Mouse (Mus musculus): ENCODE measurements at regions not wholly inside any gene's neighbourhood (a gene's known extent, or its start where the extent isn't known, plus 50 kb on each side); places are given as distances from the start of the nearest gene placed in this dataset.

DNA sequence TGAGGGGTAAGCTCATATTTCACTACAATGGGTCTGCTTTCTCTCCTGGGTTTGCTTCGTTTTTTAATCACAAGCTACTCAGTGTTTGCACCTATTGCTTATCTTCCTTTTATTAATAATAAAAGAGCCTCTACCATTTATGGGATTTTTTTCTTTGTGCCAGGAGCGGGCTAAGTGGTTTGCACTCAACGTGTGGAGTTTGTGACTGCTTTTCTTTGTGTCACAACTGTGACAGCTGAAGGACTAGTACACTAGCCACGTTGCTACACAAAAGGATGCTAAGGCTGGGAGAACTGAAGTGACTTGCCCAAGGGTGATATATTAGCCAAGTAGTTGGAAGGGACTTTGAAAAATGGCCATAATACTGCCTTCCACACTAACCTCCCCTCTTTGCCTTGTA lies 271.8 kb upstream of the Ppargc1a start:
- DNase-seq (ENCODE audit: low spot score): no peak

GRCm38 (mm10) chr5:51830551-51830950 lies 263.0 kb upstream of the Ppargc1a start:
- no peak for DNase-seq (ENCODE audit: low spot score)

- no peak for DNase-seq (ENCODE audit: low spot score)
These were observed 262.5 kb upstream of the Ppargc1a start for GRCm38 (mm10) chr5:51830015-51830414.

- DNase-seq (ENCODE audit: low spot score): no peak
These were observed 262.1 kb upstream of the Ppargc1a start for GRCm38 (mm10) chr5:51829606-51830005.

DNA sequence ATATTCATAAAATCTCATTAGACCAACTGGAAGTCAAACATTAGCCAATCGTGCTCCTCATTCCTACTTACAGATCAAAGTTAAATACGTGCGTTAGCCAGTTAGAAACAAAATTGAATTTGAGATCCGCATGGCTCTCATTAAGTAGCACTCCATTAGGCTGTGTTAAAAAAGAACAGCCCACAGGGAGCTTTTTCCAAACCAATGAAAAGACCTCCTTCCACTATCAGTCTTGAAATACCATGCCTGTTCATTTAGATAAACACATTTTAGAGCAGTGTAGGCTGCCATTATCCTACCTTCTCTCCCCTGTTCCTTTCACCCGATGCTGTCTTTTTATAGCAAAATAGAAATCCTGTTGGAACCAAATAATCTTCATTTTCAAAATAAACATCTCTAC lies 261.5 kb upstream of the Ppargc1a start:
- no peak for DNase-seq (ENCODE audit: low spot score)

- DNase-seq (ENCODE audit: low spot score): no peak
These were observed 258.7 kb upstream of the Ppargc1a start for GRCm38 (mm10) chr5:51826269-51826668.

DNA sequence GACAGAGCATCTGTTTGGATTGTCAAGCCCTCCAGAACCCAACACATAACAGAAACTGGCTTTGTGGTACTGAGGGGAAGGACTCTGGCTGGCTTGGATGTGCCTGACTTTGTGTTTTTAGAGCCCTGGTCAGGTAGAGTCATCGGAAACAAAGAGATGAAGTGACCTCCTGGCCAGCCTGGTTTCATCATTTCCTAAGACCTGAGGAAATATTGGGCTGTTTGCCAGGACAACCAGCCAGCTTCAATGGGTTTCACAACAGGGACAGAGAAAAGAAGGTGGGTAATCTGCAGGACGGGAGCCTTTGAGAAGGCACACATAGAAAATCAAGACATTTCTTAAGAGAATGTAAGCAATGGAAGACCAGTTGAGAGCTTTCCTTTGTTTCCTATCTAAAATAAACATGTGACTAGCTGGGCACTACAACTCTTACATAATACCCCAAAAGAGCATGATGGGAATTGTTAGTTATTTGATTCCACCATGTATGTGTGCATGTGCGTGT lies 258.1 kb upstream of the Ppargc1a start:
- DNase-seq (ENCODE audit: low spot score): no peak

DNA sequence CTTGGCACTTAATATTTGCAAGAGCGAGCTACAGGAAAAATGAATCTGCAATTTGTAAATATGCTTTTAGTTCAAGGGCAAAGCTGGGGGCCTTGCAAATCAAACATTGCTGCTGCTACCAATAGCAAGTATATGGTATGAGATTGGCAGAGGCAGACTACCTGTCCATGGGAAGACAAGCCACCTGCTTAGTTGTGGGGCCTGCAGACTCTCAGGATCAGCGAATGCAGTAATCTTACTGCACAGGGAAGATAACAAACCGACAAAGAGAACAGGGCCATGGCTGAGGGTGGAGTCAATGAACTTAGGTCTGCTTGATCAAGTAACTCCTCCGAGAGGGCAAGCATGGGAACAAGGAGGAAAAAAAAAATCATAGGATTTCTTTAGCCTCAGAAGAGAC lies 257.2 kb upstream of the Ppargc1a start:
- DNase-seq (ENCODE audit: low spot score): no peak

DNA sequence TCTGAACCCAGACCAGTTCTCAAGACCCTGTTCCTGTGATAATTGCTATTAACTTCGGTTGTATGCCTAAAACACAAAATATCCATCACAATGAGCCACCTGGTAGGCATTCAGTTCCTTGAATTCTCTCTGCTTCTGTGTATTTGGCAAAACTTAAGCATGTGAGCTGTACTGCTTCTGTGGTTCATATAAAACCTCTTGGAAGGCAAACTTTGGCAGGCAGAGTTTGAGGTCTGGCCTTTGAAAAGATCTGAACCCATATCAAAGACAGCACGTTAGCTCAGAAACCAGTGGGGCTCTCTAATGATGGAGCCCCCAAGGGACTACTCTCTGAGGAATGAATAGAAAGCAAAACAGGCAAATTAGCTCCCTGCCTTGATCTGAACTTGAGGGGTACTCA lies 256.1 kb upstream of the Ppargc1a start:
- no peak for DNase-seq (ENCODE audit: low spot score)

GRCm38 (mm10) chr5:51816258-51816657 lies 248.7 kb upstream of the Ppargc1a start:
- no peak for DNase-seq (ENCODE audit: low spot score)

GRCm38 (mm10) chr5:51811728-51812127 lies 244.2 kb upstream of the Ppargc1a start:
- no peak for DNase-seq (ENCODE audit: low spot score)

GRCm38 (mm10) chr5:51801486-51801885 lies 234.0 kb upstream of the Ppargc1a start:
- no peak for DNase-seq (ENCODE audit: low spot score)

DNA sequence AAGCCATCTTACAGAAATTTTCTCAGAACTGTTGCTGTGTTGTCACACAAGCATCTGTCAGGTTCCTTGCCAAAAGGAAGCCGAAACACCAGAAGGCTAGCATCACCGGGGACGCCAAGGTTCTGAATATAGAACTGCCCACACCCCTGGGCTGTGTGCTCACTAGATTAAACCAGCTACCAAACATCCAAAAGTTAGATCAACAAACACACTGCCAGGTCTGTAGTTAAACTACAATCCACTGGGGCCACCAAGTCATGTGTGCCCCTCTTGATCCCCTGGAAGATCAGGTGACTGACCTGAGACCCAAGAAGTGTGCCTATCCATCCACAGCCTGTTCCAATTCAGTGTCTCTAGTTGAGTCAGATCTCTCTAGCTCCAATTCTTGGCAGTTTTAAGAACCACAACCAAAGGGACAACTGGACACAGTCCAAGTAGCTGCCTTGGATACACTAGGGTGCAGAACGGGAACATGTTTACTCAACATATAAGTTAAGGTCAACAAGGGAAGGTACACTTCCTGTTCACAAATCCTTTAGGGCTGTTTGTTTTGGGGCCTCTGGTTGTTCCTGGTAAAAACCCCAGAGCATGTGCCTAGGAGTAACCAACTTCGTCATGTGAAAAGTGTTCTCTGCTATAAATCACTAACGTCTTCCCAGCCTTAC lies 232.0 kb upstream of the Ppargc1a start:
- peak; percentile 8 for DNase-seq (ENCODE audit: low spot score)

- no peak for DNase-seq (ENCODE audit: low spot score)
These were observed 226.6 kb upstream of the Ppargc1a start for GRCm38 (mm10) chr5:51794097-51794496.

DNA sequence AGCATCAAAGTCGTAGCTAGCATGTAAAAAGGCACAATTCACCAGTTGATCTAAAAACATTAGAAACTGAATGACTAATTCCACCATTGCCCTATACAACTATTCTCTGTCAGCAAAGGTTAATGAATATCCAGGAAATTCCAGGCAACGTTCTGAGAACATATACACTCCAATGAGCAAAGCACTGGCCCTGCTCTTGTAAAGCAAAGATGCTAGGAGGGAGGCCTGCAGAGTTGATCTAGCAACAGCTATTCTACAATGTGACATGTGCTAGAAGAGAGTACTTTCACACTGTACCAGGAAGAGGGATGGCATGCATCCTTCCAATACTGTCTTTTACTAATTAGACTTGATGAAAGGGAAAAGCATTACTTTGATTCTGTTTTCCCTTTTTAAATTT lies 225.4 kb upstream of the Ppargc1a start:
- no peak for DNase-seq (ENCODE audit: low spot score)

- no peak for DNase-seq (ENCODE audit: low spot score)
These were observed 221.2 kb upstream of the Ppargc1a start for GRCm38 (mm10) chr5:51788768-51789167.

GRCm38 (mm10) chr5:51783523-51783922 lies 216.0 kb upstream of the Ppargc1a start:
- no peak for DNase-seq (ENCODE audit: low spot score)

DNA sequence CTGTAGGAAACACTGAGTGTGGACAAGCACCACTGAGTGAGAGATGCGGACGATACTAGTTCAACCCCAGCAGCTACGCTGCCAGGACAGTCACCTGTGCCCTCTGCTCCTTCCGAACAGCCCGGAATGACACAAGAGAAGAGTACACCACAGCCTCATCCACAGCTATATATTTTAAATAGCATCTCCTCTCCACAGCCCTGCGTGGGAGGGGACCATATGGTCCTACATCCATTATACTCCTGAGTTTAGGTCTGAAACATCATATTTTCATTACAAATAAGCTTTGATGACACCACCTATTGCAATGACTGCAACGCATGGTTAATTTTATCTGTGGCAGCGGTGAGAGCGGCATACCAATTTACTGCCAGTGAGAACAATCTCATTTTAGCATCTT lies 215.6 kb upstream of the Ppargc1a start:
- DNase-seq (ENCODE audit: low spot score): no peak

GRCm38 (mm10) chr5:51775502-51776145 lies 208.1 kb upstream of the Ppargc1a start:
- no peak for DNase-seq (ENCODE audit: low spot score)

DNA sequence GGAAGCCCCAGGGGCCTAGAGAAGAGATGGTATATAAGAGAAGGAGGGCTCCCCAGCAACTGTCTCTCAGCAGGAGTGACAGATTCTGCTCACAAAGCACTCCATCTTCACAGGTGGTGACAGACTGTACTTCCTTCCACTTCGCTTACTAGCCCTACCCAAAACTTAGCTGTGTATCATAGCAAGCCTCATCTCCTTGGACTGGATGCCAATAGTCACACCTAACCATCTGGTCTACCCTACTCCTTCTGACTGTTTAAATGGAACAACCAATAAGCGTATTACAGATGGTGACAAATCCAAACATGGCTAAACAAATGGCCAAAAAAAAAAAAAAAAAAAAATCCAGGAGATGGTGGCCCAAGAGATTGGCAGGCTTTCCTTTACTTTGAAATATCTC lies 204.1 kb upstream of the Ppargc1a start:
- no peak for DNase-seq (ENCODE audit: low spot score)

DNA sequence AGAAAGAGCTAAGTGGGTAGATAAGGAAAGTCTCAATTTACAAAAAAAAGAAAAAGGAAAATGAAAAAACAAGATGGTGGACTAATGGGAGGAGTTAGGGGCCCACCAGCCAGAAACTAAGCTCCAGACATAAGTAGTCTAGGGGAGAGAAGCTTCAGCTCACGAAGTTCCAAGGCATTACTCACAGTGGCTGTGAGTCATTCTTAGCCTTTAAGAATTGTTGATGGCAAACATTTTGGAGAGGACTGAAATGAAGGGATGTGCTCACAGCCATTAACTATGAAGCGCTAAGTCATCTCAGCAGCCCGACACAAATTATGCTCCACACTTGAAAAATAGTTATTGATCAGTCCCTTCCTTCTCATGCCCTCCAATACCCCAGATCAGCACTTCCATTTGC lies 198.6 kb upstream of the Ppargc1a start:
- DNase-seq (ENCODE audit: low spot score): no peak

DNA sequence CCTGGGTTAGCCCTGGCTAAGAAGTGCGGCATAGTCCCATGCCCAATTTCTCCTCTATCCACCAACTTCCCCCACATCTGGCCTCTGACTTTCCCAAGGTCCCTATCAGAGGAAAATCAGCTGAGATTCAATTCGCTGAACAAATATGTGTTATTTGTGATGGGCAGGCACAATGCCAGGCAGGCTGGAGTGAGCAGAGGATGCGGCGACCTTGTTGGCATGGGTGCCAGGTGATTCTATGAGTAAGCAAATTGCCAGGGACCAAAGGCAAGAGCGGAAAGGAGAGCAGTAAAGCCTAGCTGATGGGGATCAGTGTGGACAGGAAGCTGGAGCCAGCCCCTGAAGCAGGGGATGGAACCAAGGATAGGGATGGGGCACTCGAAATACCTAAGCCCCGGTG lies 196.9 kb upstream of the Ppargc1a start:
- no peak for DNase-seq (ENCODE audit: low spot score)

- no peak for DNase-seq (ENCODE audit: low spot score)
These were observed 196.1 kb upstream of the Ppargc1a start for GRCm38 (mm10) chr5:51763599-51763998.

DNA sequence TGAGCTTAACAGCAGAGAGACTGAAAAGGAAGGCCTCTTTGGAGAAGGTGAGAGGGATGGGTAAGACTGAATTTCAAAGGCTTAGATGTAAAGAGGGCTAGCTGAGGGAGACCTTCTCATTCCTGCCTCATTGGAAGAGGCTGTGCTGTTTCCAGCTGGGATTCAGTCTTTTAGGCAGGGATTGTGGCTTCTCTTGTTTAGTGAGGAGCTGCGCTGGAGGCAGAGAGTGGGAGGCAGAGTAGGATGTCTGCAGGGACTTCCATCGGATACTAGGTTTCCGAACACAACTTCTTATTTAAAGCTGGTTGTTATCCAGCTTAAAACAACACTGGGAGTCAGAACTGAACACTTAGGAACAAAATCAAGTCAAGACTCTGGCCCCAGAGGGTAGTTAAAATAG lies 194.8 kb upstream of the Ppargc1a start:
- DNase-seq (ENCODE audit: low spot score): no peak

Measured in lung, postnatal 25 days (tissue).